Mouse (Mus musculus) CH12.LX (cell line): ENCODE data around the gene Wipf1. TPM values are rescaled to one million over a fixed set of nuclear protein-coding genes. Genes with fewer than 3 reads are reported as not detected.

Source experiments
- DNase-seq: peaks from one replicate; pipeline ENCODE4 v3.0.0-alpha.2; 2013; ENCODE audit errors: extremely low read depth
- H3K27ac ChIP-seq: 2 replicates; pipeline ENCODE4 v1.5.1; 2012; ENCODE audit warnings: low read depth, mild to moderate bottlenecking, control low read depth, moderate library complexity; ENCODE audit not compliant: insufficient read depth
- H3K27me3 ChIP-seq: replicated peaks from 2 replicates; pipeline ENCODE3; 2012; ENCODE audit warnings: inconsistent platforms
- H3K36me3 ChIP-seq, 2 experiments: replicated peaks in 1 of 2; 2 replicates each; pipeline versions ENCODE3 to v1.6.1; 2012; ENCODE audit warnings: inconsistent platforms in 1 of 2, low read length in 1 of 2, mild to moderate bottlenecking in 1 of 2, mixed read lengths in 1 of 2, moderate library complexity in 1 of 2; ENCODE audit not compliant: control insufficient read depth in 1 of 2, insufficient read depth in 1 of 2
- H3K4me1 ChIP-seq, 2 experiments: 2 replicates each; pipeline ENCODE4 v1.6.1; 2012; ENCODE audit warnings: inconsistent platforms in 1 of 2, moderate library complexity in 1 of 2; ENCODE audit not compliant: insufficient read depth in 2 of 2, control insufficient read depth in 1 of 2
- H3K4me2 ChIP-seq: 2 replicates; pipeline ENCODE4 v1.6.1; 2012; ENCODE audit warnings: low read depth, mild to moderate bottlenecking, control low read depth; ENCODE audit not compliant: poor library complexity, insufficient read depth, severe bottlenecking
- H3K4me3 ChIP-seq, 3 experiments: fragments of 150-350 bp in 1 of 3; sonication (generic) in 1 of 3; replicated peaks in 1 of 3; 2 replicates each; pipeline versions ENCODE3 to v1.5.1; 2011 to 2012; ENCODE audit warnings: low read depth in 2 of 3, low read length in 2 of 3, mild to moderate bottlenecking in 2 of 3, moderate library complexity in 2 of 3, control low read depth in 1 of 3, improper control_type of control experiment in 1 of 3, inconsistent platforms in 1 of 3, mixed read lengths in 1 of 3; ENCODE audit not compliant: poor library complexity in 1 of 3
- H3K79me2 ChIP-seq: replicated peaks from 2 replicates; pipeline ENCODE4 v1.6.1; 2012; ENCODE audit warnings: mild to moderate bottlenecking, moderate library complexity; ENCODE audit not compliant: control insufficient read depth, poor library complexity, insufficient read depth, severe bottlenecking; ENCODE audit errors: extremely low read depth
- H3K9ac ChIP-seq: 2 replicates; pipeline ENCODE4 v1.6.1; 2012; ENCODE audit warnings: low read depth, mild to moderate bottlenecking, control low read depth, moderate library complexity; ENCODE audit not compliant: insufficient read depth
- H3K9me3 ChIP-seq: replicated peaks from 2 replicates; pipeline ENCODE3; 2012; ENCODE audit warnings: low read length, inconsistent platforms, mixed read lengths
- BHLHE40 ChIP-seq: IDR thresholded peaks from 2 replicates; pipeline ENCODE4 v1.6.1; 2011; ENCODE audit warnings: mild to moderate bottlenecking, low read depth, low read length, improper control_type of control experiment
- CHD1 ChIP-seq: IDR thresholded peaks from 2 replicates; pipeline ENCODE4 v1.6.1; 2012; ENCODE audit warnings: low read depth, low read length, improper control_type of control experiment, inconsistent platforms
- CHD2 ChIP-seq: IDR thresholded peaks from 2 replicates; pipeline ENCODE4 v1.6.1; 2011; ENCODE audit warnings: low read length, improper control_type of control experiment
- CTCF ChIP-seq, 2 experiments: IDR thresholded peaks in 1 of 2; conservative IDR thresholded peaks in 1 of 2; 2 replicates each; pipeline ENCODE4 v1.5.1; 2011 to 2012; ENCODE audit warnings: low read depth in 2 of 2, low read length in 2 of 2, improper control_type of control experiment in 1 of 2, inconsistent platforms in 1 of 2, mild to moderate bottlenecking in 1 of 2, moderate library complexity in 1 of 2
- E2F4 ChIP-seq: IDR thresholded peaks from 2 replicates; pipeline ENCODE4 v1.6.1; 2011; ENCODE audit warnings: low read depth, low read length, improper control_type of control experiment; ENCODE audit not compliant: insufficient replicate concordance
- ELF1 ChIP-seq: IDR thresholded peaks from 2 replicates; pipeline ENCODE4 v1.6.1; 2014; ENCODE audit warnings: low read depth, mild to moderate bottlenecking, inconsistent platforms, low read length, improper control_type of control experiment
- EP300 ChIP-seq: IDR thresholded peaks from 2 replicates; pipeline ENCODE4 v1.6.1; 2011; ENCODE audit warnings: low read length, improper control_type of control experiment
- ETS1 ChIP-seq: conservative IDR thresholded peaks from 2 replicates; pipeline ENCODE4 v1.6.1; 2012; ENCODE audit warnings: low read depth, mild to moderate bottlenecking, inconsistent platforms, low read length, improper control_type of control experiment, moderate library complexity
- GABPA ChIP-seq: IDR thresholded peaks from 2 replicates; pipeline ENCODE4 v1.6.1; 2012; ENCODE audit warnings: low read depth, low read length, improper control_type of control experiment, inconsistent platforms; ENCODE audit not compliant: insufficient replicate concordance
- HCFC1 ChIP-seq: IDR thresholded peaks from 2 replicates; pipeline ENCODE4 v1.6.1; 2012; ENCODE audit warnings: low read depth, mild to moderate bottlenecking, inconsistent platforms, low read length, improper control_type of control experiment
- IRF4 ChIP-seq: IDR thresholded peaks from 2 replicates; pipeline ENCODE4 v1.6.1; 2014; ENCODE audit warnings: low read depth, mild to moderate bottlenecking, inconsistent platforms, low read length, improper control_type of control experiment
- JUN ChIP-seq: IDR thresholded peaks from 2 replicates; pipeline ENCODE4 v1.6.1; 2011; ENCODE audit warnings: low read depth, mild to moderate bottlenecking, low read length, improper control_type of control experiment, moderate library complexity; ENCODE audit not compliant: insufficient read depth
- JUND ChIP-seq: conservative IDR thresholded peaks from 2 replicates; pipeline ENCODE4 v1.6.1; 2011; ENCODE audit warnings: low read depth, low read length, improper control_type of control experiment
- KAT2A ChIP-seq: IDR thresholded peaks from 2 replicates; pipeline ENCODE4 v1.6.1; 2012; ENCODE audit warnings: low read length, improper control_type of control experiment, inconsistent platforms; ENCODE audit not compliant: insufficient replicate concordance
- MAFK ChIP-seq: IDR thresholded peaks from 2 replicates; pipeline ENCODE4 v1.6.1; 2011; ENCODE audit warnings: low read length, improper control_type of control experiment; ENCODE audit not compliant: insufficient replicate concordance
- MAX ChIP-seq: IDR thresholded peaks from 2 replicates; pipeline ENCODE4 v1.6.1; 2011; ENCODE audit warnings: low read length, improper control_type of control experiment
- MAZ ChIP-seq: IDR thresholded peaks from 2 replicates; pipeline ENCODE4 v1.6.1; 2012; ENCODE audit warnings: low read depth, mild to moderate bottlenecking, inconsistent platforms, low read length, improper control_type of control experiment, moderate library complexity
- MEF2A ChIP-seq: IDR thresholded peaks from 2 replicates; pipeline ENCODE4 v1.6.1; 2014; ENCODE audit warnings: low read depth, mild to moderate bottlenecking, inconsistent platforms, low read length, improper control_type of control experiment, borderline replicate concordance
- MXI1 ChIP-seq: IDR thresholded peaks from 2 replicates; pipeline ENCODE4 v1.6.1; 2011; ENCODE audit warnings: mild to moderate bottlenecking, low read depth, low read length, improper control_type of control experiment
- MYC ChIP-seq: IDR thresholded peaks from 2 replicates; pipeline ENCODE4 v1.6.1; 2011; ENCODE audit warnings: low read depth, mild to moderate bottlenecking, improper control_type of control experiment, low read length
- NELFE ChIP-seq: IDR thresholded peaks from 2 replicates; pipeline ENCODE4 v1.6.1; 2011; ENCODE audit warnings: low read depth, low read length, improper control_type of control experiment
- NRF1 ChIP-seq: IDR thresholded peaks from 2 replicates; pipeline ENCODE4 v1.6.1; 2014; ENCODE audit warnings: low read depth, mild to moderate bottlenecking, inconsistent platforms, low read length, improper control_type of control experiment, moderate library complexity
- PAX5 ChIP-seq: IDR thresholded peaks from 2 replicates; pipeline ENCODE4 v1.6.1; 2012; ENCODE audit warnings: low read length, inconsistent platforms, mixed read lengths
- POLR2A ChIP-seq: IDR thresholded peaks from 2 replicates; pipeline ENCODE4 v1.6.1; 2011; ENCODE audit warnings: low read depth, mild to moderate bottlenecking, improper control_type of control experiment, low read length
- POLR2AphosphoS2 ChIP-seq: IDR thresholded peaks from 2 replicates; pipeline ENCODE4 v1.6.1; 2011; ENCODE audit warnings: low read depth, low read length, improper control_type of control experiment
- RAD21 ChIP-seq: IDR thresholded peaks from 2 replicates; pipeline ENCODE4 v1.6.1; 2011; ENCODE audit warnings: low read depth, mild to moderate bottlenecking, low read length, improper control_type of control experiment, moderate library complexity
- RCOR1 ChIP-seq: conservative IDR thresholded peaks from 2 replicates; pipeline ENCODE4 v1.6.1; 2012; ENCODE audit warnings: low read depth, mild to moderate bottlenecking, inconsistent platforms, low read length, improper control_type of control experiment
- SIN3A ChIP-seq: IDR thresholded peaks from 2 replicates; pipeline ENCODE4 v1.6.1; 2012; ENCODE audit warnings: low read length, improper control_type of control experiment, inconsistent platforms
- SMC3 ChIP-seq: IDR thresholded peaks from 2 replicates; pipeline ENCODE4 v1.6.1; 2011; ENCODE audit warnings: low read depth, low read length, improper control_type of control experiment
- TBP ChIP-seq: conservative IDR thresholded peaks from 2 replicates; pipeline ENCODE4 v1.6.1; 2011; ENCODE audit warnings: low read depth, low read length, improper control_type of control experiment
- TCF12 ChIP-seq: IDR thresholded peaks from 2 replicates; pipeline ENCODE4 v1.6.1; 2014; ENCODE audit warnings: low read depth, mild to moderate bottlenecking, inconsistent platforms, low read length, improper control_type of control experiment
- UBTF ChIP-seq: IDR thresholded peaks from 2 replicates; pipeline ENCODE4 v1.6.1; 2012; ENCODE audit warnings: low read depth, mild to moderate bottlenecking, inconsistent platforms, low read length, improper control_type of control experiment, moderate library complexity
- USF1 ChIP-seq: IDR thresholded peaks from 2 replicates; pipeline ENCODE4 v1.6.1; 2014; ENCODE audit warnings: low read depth, mild to moderate bottlenecking, inconsistent platforms, low read length, improper control_type of control experiment
- USF2 ChIP-seq: conservative IDR thresholded peaks from 2 replicates; pipeline ENCODE4 v1.6.1; 2011; ENCODE audit warnings: low read depth, low read length, improper control_type of control experiment
- ZC3H11A ChIP-seq: IDR thresholded peaks from 2 replicates; pipeline ENCODE4 v1.6.1; 2012; ENCODE audit warnings: low read depth, mild to moderate bottlenecking, inconsistent platforms, low read length, improper control_type of control experiment
- ZKSCAN1 ChIP-seq: IDR thresholded peaks from 2 replicates; pipeline ENCODE4 v1.6.1; 2012; ENCODE audit warnings: low read depth, inconsistent platforms, low read length, improper control_type of control experiment, borderline replicate concordance
- ZMIZ1 ChIP-seq: IDR thresholded peaks from 2 replicates; pipeline ENCODE4 v1.6.1; 2012; ENCODE audit warnings: low read depth, mild to moderate bottlenecking, inconsistent platforms, low read length, improper control_type of control experiment
- ZNF384 ChIP-seq: IDR thresholded peaks from 2 replicates; pipeline ENCODE4 v1.6.1; 2012; ENCODE audit warnings: low read depth, low read length, improper control_type of control experiment, inconsistent platforms
- dilution Hi-C: fragments of 300-500 bp; cut with MboI; formaldehyde crosslinking; loops from 2 replicates; pipeline ENCODE4 v1.14.3; 2020; ENCODE audit warnings: low sequenced_read_pairs; ENCODE audit not compliant: extremely low pct_unique_long_range_greater_than_20kb, extremely low pct_ligation_motif_present
- in situ Hi-C: fragments of 300-500 bp; cut with MboI; formaldehyde crosslinking; loops from 3 replicates; pipeline ENCODE4 v1.14.3; 2019; ENCODE audit warnings: low sequenced_read_pairs, low pct_ligation_motif_present, low pct_unique_long_range_greater_than_20kb, mixed read lengths
- polyA plus RNA-seq: library from polyadenylated mRNA; unstranded; fragments of >175 nt; gene quantifications from 2 replicates; pipeline ENCODE4 v1.2.1, GENCODE M21; 2012; ENCODE audit warnings: low read depth; ENCODE audit not compliant: insufficient read length
- total RNA-seq, 2 experiments: library from RNA; depleted of rRNA; stranded (reverse); fragments of 300-350 nt in 1 of 2; fragments of >200 nt in 1 of 2; gene quantifications; 2 replicates each; pipeline ENCODE4 v1.2.3; 2012 to 2014

Wipf1 gene
- total and polyA plus RNA-seq, 3 experiments, result 18.3 to 95.0 (median 21.8) TPM

GRCm38 (mm10) chr2:73467071-73467851 lies 62.3 kb downstream of the Wipf1 start:
- H3K4me2 ChIP-seq, result no peak overlapping the region
- TF ChIP-seq UBTF, result no peak
- no peak for TF ChIP-seq MEF2A
- no peak for TF ChIP-seq MAZ
- 0 out of 2 replicates have a peak, but pooled peaks have one; percentile 6 for TF ChIP-seq BHLHE40
- no peak for TF ChIP-seq NRF1
- no peak for TF ChIP-seq ZKSCAN1
- no peak for TF ChIP-seq E2F4
- TF ChIP-seq USF2, result no peak
- peak; percentile 34 for TF ChIP-seq IRF4
- peak; percentile 92 for TF ChIP-seq ZNF384
- TF ChIP-seq USF1, result no peak
- TF ChIP-seq POLR2AphosphoS2, result no peak
- TF ChIP-seq SMC3, result no peak
- no peak; the same call in 1 of the 2 replicates for TF ChIP-seq TCF12
- no peak for TF ChIP-seq MXI1
- TF ChIP-seq CHD1, result peak; percentile 70
- TF ChIP-seq GABPA, result no peak
- TF ChIP-seq KAT2A, result no peak
- no peak for TF ChIP-seq ZMIZ1
- TF ChIP-seq PAX5, result no peak
- TF ChIP-seq JUND, result peak; percentile 62
- no peak for TF ChIP-seq POLR2A
- no peak for TF ChIP-seq TBP
- TF ChIP-seq HCFC1, result no peak
- peak; percentile 55; the same call in 1 of the 2 replicates for TF ChIP-seq SIN3A
- no peak for TF ChIP-seq ZC3H11A
- TF ChIP-seq ELF1, result no peak
- no peak; the same call in 1 of the 2 replicates for TF ChIP-seq MAX
- no peak for TF ChIP-seq NELFE
- no peak for TF ChIP-seq RCOR1
- TF ChIP-seq EP300, result peak; percentile 72
- no peak; the same call in 1 of the 2 replicates for TF ChIP-seq RAD21
- TF ChIP-seq MAFK, result no peak
- peak in 1 of 2 experiments; percentile 39; a peak in 1 of 4 replicates for TF ChIP-seq CTCF (conservative IDR thresholded peaks at IDR 0.05 in 1 of 2, IDR thresholded peaks at IDR 0.05 in 1 of 2; ENCODE audit: low read depth in 2 of 2, low read length in 2 of 2)
- TF ChIP-seq MYC, result peak; percentile 22; the same call in 1 of the 2 replicates
- peak; percentile 64; the same call in 1 of the 2 replicates for TF ChIP-seq JUN
- no peak for TF ChIP-seq CHD2
- TF ChIP-seq ETS1, result peak; percentile 53; the same call in 1 of the 2 replicates
- TF ChIP-seq, all 38 proteins: peak for 11
- Histone ChIP-seq H3K27me3 (no peaks in the 10 kb centered on the region), H3K9me3 (no peaks in the 10 kb centered on the region), H3K4me3 (no peak overlapping the region), H3K36me3 (peaks cover 6 to 39% of the 10 kb centered on the region in 2 experiments), H3K79me2 (peaks cover 69% of the 10 kb centered on the region), H3K9ac (no peak overlapping the region), H3K4me1 (peaks cover 27 to 93% of the 10 kb centered on the region in 2 experiments), H3K27ac (peak overlapping the region; percentile 41; the same call in 1 of the 2 replicates)
- no peak for DNase-seq
- in situ Hi-C loops (no loop called here), dilution Hi-C loops (no loop called here)
